Mouse (Mus musculus): Measurements from ENCODE around the gene Atp6v0d1. TPM values are rescaled to one million over a fixed set of nuclear protein-coding genes. Genes with fewer than 3 reads are reported as not detected.

Atp6v0d1 gene
- polyA plus RNA-seq, 1 experiment from 2014 or later, result 96.2 TPM

DNA sequence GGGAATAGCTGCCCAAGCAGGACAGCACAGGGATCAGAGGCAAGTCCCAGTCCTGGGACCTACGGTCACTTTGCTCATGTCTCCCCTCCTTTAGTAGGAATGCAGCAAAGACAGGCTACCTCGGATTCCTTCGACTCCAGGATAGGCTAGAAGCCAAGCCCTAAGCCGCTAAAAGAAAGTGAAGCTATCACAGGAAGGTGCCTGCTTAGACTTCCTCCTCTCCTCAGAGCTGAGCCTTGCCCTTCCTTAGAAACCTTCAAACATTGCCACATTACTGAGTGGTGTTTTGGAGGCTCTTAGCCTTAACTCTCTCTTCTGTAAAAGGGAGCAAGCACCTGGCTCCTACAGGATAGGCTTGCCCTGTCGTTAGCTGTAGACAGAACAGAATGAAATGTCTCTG, 91.2 kb downstream of the Atp6v0d1 start:
- Histone ChIP-seq H3K27me3 (ENCODE audit: control insufficient read depth, insufficient read depth, low read length) (no peaks in the 10 kb centered on the region), H3K36me3 (ENCODE audit: control insufficient read depth, insufficient read depth, low read length) (peaks cover 10% of the 10 kb centered on the region), H3K27ac (replicated peaks) (peak overlapping the region; percentile 19), H3K4me2 (replicated peaks; ENCODE audit: low read depth) (0 out of 2 replicates have a peak overlapping the region, but pooled peaks have one; percentile 1), H3K9ac (ENCODE audit: low read length) (no peak overlapping the region), H3K4me3 (ENCODE audit: low read depth, low read length) (no peak overlapping the region), H3K9me3 (ENCODE audit: control insufficient read depth, low read length) (no peaks in the 10 kb centered on the region), H3K4me1 (replicated peaks; ENCODE audit: control insufficient read depth, insufficient read depth) (peaks cover 2% of the 10 kb centered on the region; the same call in 1 of the 2 replicates)
- ATAC-seq (ENCODE audit: low FRiP score, low TSS enrichment), result no peak
- no peak for DNase-seq (ENCODE audit: low spot score)
- TF ChIP-seq EP300 (optimal IDR thresholded peaks at IDR 0.05) (no peak), CTCF (IDR thresholded peaks at IDR 0.05; ENCODE audit: low read depth) (no peak)
- WGBS, result 20% methylated on average over 5 of the region's 5 CpGs

MicroRNA genes within 50 kb of the gene (microRNA counts, 519-probe panel; counts per million panel counts)
- not detected for microRNA mmu-miR-1966

Small RNA genes lying within 50 kb of the gene (microRNA-seq; reads per million reads assigned to microRNA genes)
- gene Mir1966, result not detected

Other genes starting within 250 kb of the Atp6v0d1 start
- gene Lrrc29, start 239.8 kb downstream of the Atp6v0d1 start, polyA plus RNA-seq (2015; fragmentation: Nextera tagmentation; extraction: Ambion mirVana), result 2.7 and 2.8 TPM in 2 replicates
- gene Tmem208, start 239.7 kb downstream of the Atp6v0d1 start, polyA plus RNA-seq (2015; fragmentation: Nextera tagmentation; extraction: Ambion mirVana), result 105 and 111 TPM in 2 replicates
- 0.63 and 0.93 TPM in 2 replicates for gene Fhod1, start 218.1 kb downstream of the Atp6v0d1 start, polyA plus RNA-seq (2015; fragmentation: Nextera tagmentation; extraction: Ambion mirVana)
- gene Slc9a5, start 217.2 kb downstream of the Atp6v0d1 start, polyA plus RNA-seq (2015; fragmentation: Nextera tagmentation; extraction: Ambion mirVana), result 0.29 and 0.40 TPM in 2 replicates
- 0.05 and 0.10 TPM in 2 replicates for gene Plekhg4, start 192.8 kb downstream of the Atp6v0d1 start, polyA plus RNA-seq (2015; fragmentation: Nextera tagmentation; extraction: Ambion mirVana)
- gene Kctd19, start 152.5 kb downstream of the Atp6v0d1 start, polyA plus RNA-seq (2015; fragmentation: Nextera tagmentation; extraction: Ambion mirVana), result not detected in 2 replicates
- 0.08 and 0.19 TPM in 2 replicates for gene Lrrc36, start 152.5 kb downstream of the Atp6v0d1 start, polyA plus RNA-seq (2015; fragmentation: Nextera tagmentation; extraction: Ambion mirVana)
- gene Tppp3, start 94.5 kb downstream of the Atp6v0d1 start, polyA plus RNA-seq (2015; fragmentation: Nextera tagmentation; extraction: Ambion mirVana), result 89.9 and 99.8 TPM in 2 replicates
- gene Zdhhc1, start 69.1 kb downstream of the Atp6v0d1 start, polyA plus RNA-seq (2015; fragmentation: Nextera tagmentation; extraction: Ambion mirVana), result 15.6 and 17.2 TPM in 2 replicates
- 2.5 and 2.8 TPM in 2 replicates for gene Hsd11b2, start 47.3 kb downstream of the Atp6v0d1 start, polyA plus RNA-seq (2015; fragmentation: Nextera tagmentation; extraction: Ambion mirVana)
- gene Ripor1, start 39.2 kb upstream of the Atp6v0d1 start, polyA plus RNA-seq (2015; fragmentation: Nextera tagmentation; extraction: Ambion mirVana), result 8.9 and 9.3 TPM in 2 replicates
- 43.3 and 56.6 TPM in 2 replicates for gene Ctcf, start 70.5 kb upstream of the Atp6v0d1 start, polyA plus RNA-seq (2015; fragmentation: Nextera tagmentation; extraction: Ambion mirVana)
- 0.45 and 0.98 TPM in 2 replicates for gene Agrp, start 71.3 kb upstream of the Atp6v0d1 start, polyA plus RNA-seq (2015; fragmentation: Nextera tagmentation; extraction: Ambion mirVana)
- gene Carmil2, start 120.2 kb upstream of the Atp6v0d1 start, polyA plus RNA-seq (2015; fragmentation: Nextera tagmentation; extraction: Ambion mirVana), result 0.58 and 0.61 TPM in 2 replicates
- 26.7 and 30.7 TPM in 2 replicates for gene Acd, start 135.1 kb upstream of the Atp6v0d1 start, polyA plus RNA-seq (2015; fragmentation: Nextera tagmentation; extraction: Ambion mirVana)
- 12.4 and 13.0 TPM in 2 replicates for gene Pard6a, start 135.1 kb upstream of the Atp6v0d1 start, polyA plus RNA-seq (2015; fragmentation: Nextera tagmentation; extraction: Ambion mirVana)
- 0.08 and 0.13 TPM in 2 replicates for gene 4933405L10Rik, start 141.6 kb upstream of the Atp6v0d1 start, polyA plus RNA-seq (2015; fragmentation: Nextera tagmentation; extraction: Ambion mirVana)
- gene Enkd1, start 142.2 kb upstream of the Atp6v0d1 start, polyA plus RNA-seq (2015; fragmentation: Nextera tagmentation; extraction: Ambion mirVana), result 5.4 and 5.8 TPM in 2 replicates
- 14.5 and 16.9 TPM in 2 replicates for gene Gfod2, start 192.6 kb upstream of the Atp6v0d1 start, polyA plus RNA-seq (2015; fragmentation: Nextera tagmentation; extraction: Ambion mirVana)